Mouse (Mus musculus): Measurements from ENCODE around the gene Ssh1.

GRCm38 (mm10) chr5:113890874-113891273 is 102.8 kb downstream of the Ssh1 start:
- TF ChIP-seq GATA1 (IDR thresholded peaks at IDR 0.05; ENCODE audit: low read length) (no peak), TAL1 (IDR thresholded peaks at IDR 0.05; ENCODE audit: low read length) (no peak)
